Mouse (Mus musculus): ENCODE measurements around the gene Itga4.
A peak's percentile ranks its signal among the peaks of the same experiment; 100 is the strongest.

The Itga4 gene

GRCm38 (mm10) chr2:79255192-79256000 is at the start of gene Itga4:
Itga4 (plus strand) TSS chr2:79255426.
- Histone ChIP-seq H3K36me3 (ENCODE audit: control insufficient read depth, insufficient read depth, low read length, poor library complexity, severe bottlenecking) (peaks cover 2% of the 10 kb centered on the region; the same call in 1 of the 2 replicates), H3K27me3 (ENCODE audit: control insufficient read depth, insufficient read depth, low read length, poor library complexity, severe bottlenecking) (no peaks in the 10 kb centered on the region)
- DNase-seq (ENCODE audit: low read depth, low spot score) = peak; percentile 91

DNA sequence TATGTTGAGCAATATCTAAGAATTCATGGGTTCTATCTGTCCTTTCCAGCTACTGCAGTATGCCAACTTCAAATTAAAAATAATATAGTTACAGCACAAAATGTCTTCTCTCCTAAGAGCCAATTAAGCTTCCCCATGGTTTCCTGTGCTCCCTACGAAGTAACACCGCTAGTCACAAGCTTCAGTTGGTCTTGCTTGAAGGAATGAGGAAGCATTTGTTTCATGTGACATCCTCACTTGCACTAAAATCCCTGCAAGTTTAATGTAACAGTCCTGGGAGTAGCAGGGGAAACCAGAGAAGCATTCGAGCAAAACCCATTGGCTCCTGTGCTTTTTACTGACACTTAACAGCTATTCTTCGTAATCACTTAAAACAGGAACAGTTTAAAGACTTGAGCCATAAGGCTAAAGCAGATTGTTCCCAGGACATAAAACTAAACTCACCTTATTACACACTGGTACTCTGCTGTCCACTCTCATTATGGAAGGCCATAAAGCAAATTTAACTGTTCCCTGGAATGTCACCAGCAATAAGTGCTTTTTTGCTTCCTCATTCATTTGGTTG is 49.0 kb upstream of the Itga4 start:
- no peaks in the 10 kb centered on the region for H3K27me3 ChIP-seq (ENCODE audit: control insufficient read depth, insufficient read depth, low read length, poor library complexity, severe bottlenecking)
- DNase-seq (ENCODE audit: low read depth, low spot score) = peak; percentile 53

DNA sequence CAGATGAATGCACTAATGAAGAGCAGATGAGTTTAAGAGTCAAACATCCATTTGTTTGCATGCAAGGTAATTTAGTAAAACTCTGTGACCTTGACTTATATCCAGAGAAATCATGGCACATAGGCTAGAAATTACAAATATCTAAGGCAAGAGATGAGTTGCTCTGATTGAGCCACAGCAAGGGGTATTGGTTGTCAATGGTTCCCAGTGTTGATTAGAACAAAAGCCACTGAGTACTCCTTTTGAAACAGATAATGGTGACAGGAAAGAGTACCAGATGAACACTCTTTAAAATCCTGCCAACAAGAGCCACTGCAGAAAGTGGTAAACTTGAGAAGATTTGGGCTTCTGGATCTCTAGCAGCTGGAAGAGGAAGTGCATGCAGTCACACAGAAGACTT is 40.2 kb upstream of the Itga4 start:
- Histone ChIP-seq H3K36me3 (ENCODE audit: control insufficient read depth, insufficient read depth, low read length, poor library complexity, severe bottlenecking) (no peaks in the 10 kb centered on the region), H3K27me3 (ENCODE audit: control insufficient read depth, insufficient read depth, low read length, poor library complexity, severe bottlenecking) (no peaks in the 10 kb centered on the region)
- peak; percentile 11 for DNase-seq (ENCODE audit: low read depth, low spot score)

More for the DNA sequence above, 49.0 kb upstream of the Itga4 start:
- no peaks in the 10 kb centered on the region for H3K36me3 ChIP-seq (ENCODE audit: control insufficient read depth, insufficient read depth, low read length, poor library complexity, severe bottlenecking)

- H3K27me3 ChIP-seq (ENCODE audit: control insufficient read depth, insufficient read depth, low read length, poor library complexity, severe bottlenecking) = no peaks in the 10 kb centered on the region
- no peaks in the 10 kb centered on the region for H3K36me3 ChIP-seq (ENCODE audit: control insufficient read depth, insufficient read depth, low read length, poor library complexity, severe bottlenecking)
- DNase-seq (ENCODE audit: low read depth, low spot score) = no peak
These were observed 39.7 kb upstream of the Itga4 start for GRCm38 (mm10) chr2:79215479-79215878.

DNA sequence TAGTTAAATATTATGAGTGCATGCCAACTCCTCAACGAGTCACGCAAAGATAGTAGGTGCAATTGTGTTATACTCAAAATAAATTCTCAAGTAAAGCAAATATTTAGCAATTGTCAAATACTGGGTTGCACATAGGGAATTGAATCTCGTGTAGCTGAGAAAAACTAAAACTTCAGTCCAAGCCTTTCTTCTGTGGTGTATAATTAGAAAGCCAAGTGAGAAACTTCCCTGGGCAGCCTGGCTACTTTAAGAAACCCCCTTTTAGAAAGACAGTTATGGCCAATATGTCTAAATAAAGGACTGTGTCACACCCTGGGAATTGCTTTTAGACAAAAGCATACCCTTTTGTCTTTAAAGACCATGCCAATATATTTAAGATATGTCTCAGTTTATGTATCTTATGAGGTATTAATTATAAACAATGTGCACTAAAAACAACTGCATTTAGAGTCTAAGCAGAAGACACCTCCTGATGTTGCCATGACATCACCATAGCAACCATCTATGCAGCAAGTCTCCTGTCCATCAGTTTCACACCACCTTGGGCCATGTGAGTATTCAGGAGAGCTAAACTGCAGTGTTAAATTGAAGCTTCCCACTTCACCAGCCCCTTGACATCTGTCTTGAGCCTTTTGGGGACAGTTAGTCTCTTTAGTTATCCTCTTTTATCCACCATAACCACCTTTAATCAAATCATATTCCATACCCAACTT is 30.4 kb upstream of the Itga4 start:
- no peak for DNase-seq (ENCODE audit: low read depth, low spot score)

DNA sequence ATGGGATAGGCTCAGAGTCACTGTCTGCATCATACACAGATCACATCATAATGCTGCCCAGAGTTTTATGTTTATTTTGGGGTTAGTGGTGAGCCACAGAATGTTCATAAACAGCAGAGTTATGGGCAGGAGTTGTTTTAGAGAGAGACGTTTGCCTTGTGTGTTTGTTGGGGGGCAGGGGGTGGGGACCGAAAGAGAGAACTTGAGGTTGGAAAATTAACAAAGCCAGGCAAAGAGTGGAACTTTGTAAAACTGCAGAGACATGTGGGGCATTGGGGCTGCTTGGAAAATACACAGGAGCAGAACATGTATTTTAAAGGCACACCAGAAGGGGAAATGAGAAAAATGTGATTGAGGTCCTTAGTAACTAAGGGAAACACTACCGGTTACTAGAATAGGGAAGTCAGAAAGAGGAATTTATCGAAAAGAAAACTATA is 27.4 kb upstream of the Itga4 start:
- peak; percentile 78 for DNase-seq (ENCODE audit: low read depth, low spot score)
- H3K27me3 ChIP-seq (ENCODE audit: control insufficient read depth, insufficient read depth, low read length, poor library complexity, severe bottlenecking) = no peaks in the 10 kb centered on the region
- H3K36me3 ChIP-seq (ENCODE audit: control insufficient read depth, insufficient read depth, low read length, poor library complexity, severe bottlenecking) = no peaks in the 10 kb centered on the region

More for the DNA sequence above, 30.4 kb upstream of the Itga4 start:
- Histone ChIP-seq H3K27me3 (ENCODE audit: control insufficient read depth, insufficient read depth, low read length, poor library complexity, severe bottlenecking) (0 out of 2 replicates have a peak, but pooled peaks cover 2% of the 10 kb centered on the region), H3K36me3 (ENCODE audit: control insufficient read depth, insufficient read depth, low read length, poor library complexity, severe bottlenecking) (no peaks in the 10 kb centered on the region)

DNA sequence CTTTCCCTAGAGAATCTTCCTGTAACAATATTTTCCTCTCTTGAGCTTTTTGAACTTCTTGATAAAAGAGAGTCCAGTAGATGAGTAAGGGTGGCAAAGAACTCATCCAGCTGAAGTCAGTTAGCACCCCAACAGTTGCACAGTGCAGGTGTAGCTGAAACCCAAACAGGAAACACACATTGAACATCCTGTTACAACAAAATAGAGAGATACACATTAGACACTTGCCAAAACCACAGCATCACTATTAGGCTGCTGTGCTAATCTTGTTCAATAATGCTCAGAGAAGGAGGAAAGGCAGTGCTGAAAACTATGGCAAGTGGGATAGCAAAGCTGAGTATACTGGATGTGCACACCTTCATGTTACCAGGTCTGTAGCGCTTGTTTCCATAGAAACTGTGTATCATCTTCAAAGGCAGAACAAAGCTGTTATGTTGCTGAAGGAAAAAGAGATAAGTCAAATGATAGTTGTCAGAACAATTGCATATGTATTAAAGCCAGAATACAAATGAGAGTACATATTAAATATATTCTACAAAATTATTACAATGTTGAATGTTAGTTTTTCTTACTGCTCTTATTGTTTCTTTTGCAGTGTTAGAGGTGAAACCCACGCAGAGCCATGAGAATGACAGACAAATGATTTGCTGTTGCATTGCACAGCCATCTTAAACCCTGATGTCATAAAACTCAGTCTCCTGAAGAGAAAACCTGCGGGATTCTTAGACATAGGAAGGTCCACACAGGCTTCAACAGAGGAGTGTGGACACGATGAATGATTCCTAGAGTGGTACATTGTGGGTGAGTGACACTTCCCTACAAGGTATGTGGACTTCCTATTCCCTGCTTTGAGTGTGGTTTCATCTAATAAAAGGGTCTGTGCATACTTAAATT is 23.9 kb upstream of the Itga4 start:
- peak; percentile 43 for DNase-seq (ENCODE audit: low read depth, low spot score)
- Histone ChIP-seq H3K36me3 (ENCODE audit: control insufficient read depth, insufficient read depth, low read length, poor library complexity, severe bottlenecking) (no peaks in the 10 kb centered on the region), H3K27me3 (ENCODE audit: control insufficient read depth, insufficient read depth, low read length, poor library complexity, severe bottlenecking) (no peaks in the 10 kb centered on the region)

DNA sequence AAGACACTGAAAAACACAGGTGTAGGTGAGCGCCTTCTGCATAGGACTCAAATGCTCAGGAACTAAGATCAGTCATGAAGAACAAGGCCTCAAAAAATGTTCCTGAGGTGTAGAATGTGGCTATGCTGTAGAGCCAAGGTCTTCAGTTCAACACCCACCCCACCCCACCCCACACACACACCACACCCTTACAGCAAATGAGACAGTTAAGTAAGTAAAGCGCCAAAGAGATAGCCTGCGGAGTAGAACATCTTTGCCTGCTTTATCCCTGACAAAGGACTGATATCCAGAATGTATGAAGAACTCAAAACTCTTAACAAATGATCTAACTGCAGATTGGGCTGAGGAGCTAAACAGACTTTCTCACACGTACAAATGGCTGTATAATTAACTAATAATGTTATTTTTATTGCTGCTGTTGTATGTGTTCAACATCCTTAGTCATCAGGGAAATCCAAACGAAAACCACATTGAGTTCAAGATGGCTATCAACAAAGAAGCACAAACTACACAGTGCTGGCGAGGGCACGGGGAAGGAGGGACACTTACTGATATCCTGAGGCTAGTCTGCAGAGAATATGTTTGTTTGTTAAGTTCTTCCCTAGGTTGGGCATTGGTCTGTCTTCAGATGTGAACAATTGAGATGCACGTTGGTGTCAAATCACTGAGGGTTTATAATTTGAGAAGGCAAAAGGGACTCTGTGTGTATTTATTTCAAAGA is 19.3 kb upstream of the Itga4 start:
- Histone ChIP-seq H3K36me3 (ENCODE audit: control insufficient read depth, insufficient read depth, low read length, poor library complexity, severe bottlenecking) (no peaks in the 10 kb centered on the region), H3K27me3 (ENCODE audit: control insufficient read depth, insufficient read depth, low read length, poor library complexity, severe bottlenecking) (no peaks in the 10 kb centered on the region)
- DNase-seq (ENCODE audit: low read depth, low spot score) = no peak

- no peak for DNase-seq (ENCODE audit: low read depth, low spot score)
- no peaks in the 10 kb centered on the region for H3K27me3 ChIP-seq (ENCODE audit: control insufficient read depth, insufficient read depth, low read length, poor library complexity, severe bottlenecking)
These were observed 18.0 kb upstream of the Itga4 start for GRCm38 (mm10) chr2:79237216-79237615.

GRCm38 (mm10) chr2:79244276-79244675 is 10.9 kb upstream of the Itga4 start:
- DNase-seq (ENCODE audit: low read depth, low spot score) = no peak
- no peaks in the 10 kb centered on the region for H3K27me3 ChIP-seq (ENCODE audit: control insufficient read depth, insufficient read depth, low read length, poor library complexity, severe bottlenecking)
- H3K36me3 ChIP-seq (ENCODE audit: control insufficient read depth, insufficient read depth, low read length, poor library complexity, severe bottlenecking) = no peaks in the 10 kb centered on the region

More at GRCm38 (mm10) chr2:79237216-79237615, 18.0 kb upstream of the Itga4 start:
- H3K36me3 ChIP-seq (ENCODE audit: control insufficient read depth, insufficient read depth, low read length, poor library complexity, severe bottlenecking) = no peaks in the 10 kb centered on the region

DNA sequence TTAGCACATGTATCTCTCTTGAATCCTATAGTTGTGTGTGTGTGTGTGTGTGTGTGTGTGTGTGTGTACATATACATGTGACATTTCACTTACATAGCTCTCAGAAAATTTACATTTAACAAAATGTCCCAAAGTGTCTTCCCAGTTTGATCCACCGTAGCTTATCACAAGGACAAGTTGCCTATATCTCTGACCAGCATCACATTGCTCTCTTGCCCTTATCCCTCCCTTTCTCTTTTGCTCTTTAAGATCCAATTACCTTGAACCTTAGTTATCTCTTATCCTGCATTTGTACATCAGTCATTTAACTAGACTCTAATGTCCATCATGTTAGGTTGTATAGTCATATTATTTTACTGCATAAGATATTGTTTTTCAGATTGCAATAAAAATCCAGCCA is 10.5 kb upstream of the Itga4 start:
- no peak for DNase-seq (ENCODE audit: low read depth, low spot score)
- H3K27me3 ChIP-seq (ENCODE audit: control insufficient read depth, insufficient read depth, low read length, poor library complexity, severe bottlenecking) = no peaks in the 10 kb centered on the region
- no peaks in the 10 kb centered on the region for H3K36me3 ChIP-seq (ENCODE audit: control insufficient read depth, insufficient read depth, low read length, poor library complexity, severe bottlenecking)

DNA sequence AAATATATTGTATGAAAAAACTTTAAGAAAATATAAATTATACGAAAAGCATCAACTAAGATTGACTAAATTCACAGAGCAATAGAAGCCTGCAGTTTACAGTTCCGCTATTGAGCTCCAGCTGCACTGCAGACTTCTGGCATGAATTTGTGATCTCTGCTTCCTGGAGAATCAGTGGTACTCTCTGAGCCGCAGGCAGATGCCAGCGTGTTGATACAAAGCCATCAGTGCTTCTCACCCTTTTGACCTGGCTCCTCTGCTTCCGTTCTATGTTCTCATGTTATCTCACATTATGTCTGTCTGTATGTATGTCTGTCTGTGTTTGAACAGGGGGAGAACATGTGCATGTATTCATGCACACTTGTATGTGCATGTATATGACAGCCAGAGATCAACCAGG is 6.9 kb upstream of the Itga4 start:
- Histone ChIP-seq H3K36me3 (ENCODE audit: control insufficient read depth, insufficient read depth, low read length, poor library complexity, severe bottlenecking) (no peaks in the 10 kb centered on the region), H3K27me3 (ENCODE audit: control insufficient read depth, insufficient read depth, low read length, poor library complexity, severe bottlenecking) (no peaks in the 10 kb centered on the region)
- DNase-seq (ENCODE audit: low read depth, low spot score) = no peak

DNA sequence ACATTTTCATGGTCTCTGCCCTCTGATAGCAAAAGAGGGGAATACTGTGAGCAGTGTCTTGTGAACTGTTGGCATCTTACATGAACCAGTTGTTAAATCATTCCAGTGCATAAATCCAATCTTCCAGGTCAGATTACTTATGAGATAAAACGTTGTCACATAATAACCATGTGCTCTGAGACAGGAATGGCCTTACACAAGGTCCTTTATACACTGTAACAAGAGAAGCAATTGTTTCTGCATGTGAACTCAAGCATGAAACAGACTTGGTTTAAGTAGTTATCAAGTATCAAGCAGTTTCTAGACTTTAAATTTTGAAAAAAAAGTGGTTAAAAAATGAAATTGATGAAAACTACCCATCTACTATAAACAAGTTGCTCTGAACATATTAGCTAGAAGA is 4.7 kb upstream of the Itga4 start:
- no peaks in the 10 kb centered on the region for H3K36me3 ChIP-seq (ENCODE audit: control insufficient read depth, insufficient read depth, low read length, poor library complexity, severe bottlenecking)
- H3K27me3 ChIP-seq (ENCODE audit: control insufficient read depth, insufficient read depth, low read length, poor library complexity, severe bottlenecking) = no peaks in the 10 kb centered on the region
- no peak for DNase-seq (ENCODE audit: low read depth, low spot score)

DNA sequence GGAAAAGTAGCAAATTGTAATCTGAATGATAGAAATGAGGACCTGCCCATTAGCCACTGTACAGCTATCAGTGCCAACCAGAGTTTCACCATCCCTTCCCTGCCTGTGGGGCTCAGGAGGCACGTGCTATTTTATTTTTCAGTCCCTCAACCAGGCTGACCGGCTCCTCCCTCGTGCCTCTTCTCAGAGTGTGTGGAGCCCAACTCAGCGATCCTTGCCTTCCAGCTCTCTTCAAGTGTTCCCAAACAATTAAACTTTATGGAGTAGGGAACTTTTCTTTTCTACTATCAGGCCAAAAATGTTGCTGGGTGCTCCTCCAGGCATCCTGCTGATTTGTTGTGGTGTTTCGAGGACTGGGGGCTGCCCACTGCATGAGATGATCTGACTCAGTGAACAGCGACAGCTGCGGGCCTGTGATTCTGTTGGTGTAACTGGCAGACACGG is 1.4 kb upstream of the Itga4 start:
- H3K36me3 ChIP-seq (ENCODE audit: control insufficient read depth, insufficient read depth, low read length, poor library complexity, severe bottlenecking) = peaks cover 2% of the 10 kb centered on the region; the same call in 1 of the 2 replicates
- peak; percentile 45 for DNase-seq (ENCODE audit: low read depth, low spot score)
- H3K27me3 ChIP-seq (ENCODE audit: control insufficient read depth, insufficient read depth, low read length, poor library complexity, severe bottlenecking) = no peaks in the 10 kb centered on the region

All from splenic B cell, adult 2 months (primary cell).